Mouse (Mus musculus) forebrain, embryonic 11.5 days (tissue): ENCODE data around the gene Mrpl9. TPM values are rescaled to one million over a fixed set of nuclear protein-coding genes. Genes with fewer than 3 reads are reported as not detected.
A peak's percentile ranks its signal among the peaks of the same experiment; 100 is the strongest.

Experiments used
- ATAC-seq: fragments of 200-750 bp; cut with Nextera tagmentation; replicated peaks from 2 replicates; pipeline ENCODE4 v1.8.0; 2017; ENCODE audit warnings: moderate TSS enrichment; ENCODE audit not compliant: low FRiP score
- DNase-seq: peaks from one replicate; pipeline ENCODE4 v3.0.0-alpha.2; 2017; ENCODE audit warnings: low spot score
- H3K27ac ChIP-seq: fragments of 300-500 bp; sonication (generic); 2 replicates; pipeline ENCODE4 v1.5.1; 2014; ENCODE audit warnings: low read depth, low read length
- H3K27me3 ChIP-seq: fragments of 300-500 bp; sonication (generic); 2 replicates; pipeline ENCODE4 v1.6.1; 2014; ENCODE audit warnings: mild to moderate bottlenecking, low read length, mixed read lengths; ENCODE audit not compliant: control insufficient read depth, insufficient read depth
- H3K36me3 ChIP-seq: fragments of 300-500 bp; sonication (generic); 2 replicates; pipeline ENCODE4 v1.6.1; 2014; ENCODE audit warnings: mild to moderate bottlenecking, low read length, moderate library complexity, mixed read lengths; ENCODE audit not compliant: control insufficient read depth, insufficient read depth
- H3K4me1 ChIP-seq: fragments of 300-500 bp; sonication (generic); replicated peaks from 2 replicates; pipeline ENCODE4 v1.6.1; 2014; ENCODE audit warnings: low read length, mixed read lengths; ENCODE audit not compliant: control insufficient read depth, insufficient read depth
- H3K4me2 ChIP-seq: fragments of 300-500 bp; sonication (generic); 2 replicates; pipeline ENCODE4 v1.6.1; 2014; ENCODE audit warnings: low read depth, mild to moderate bottlenecking, low read length, moderate library complexity, mixed read lengths; ENCODE audit not compliant: severe bottlenecking
- H3K4me3 ChIP-seq: fragments of 300-500 bp; sonication (generic); 2 replicates; pipeline ENCODE4 v1.5.1; 2014; ENCODE audit warnings: low read depth, low read length
- H3K9ac ChIP-seq: fragments of 300-500 bp; sonication (generic); 2 replicates; pipeline ENCODE4 v1.6.1; 2014; ENCODE audit warnings: low read length
- H3K9me3 ChIP-seq: fragments of 300-500 bp; sonication (generic); 2 replicates; pipeline ENCODE4 v1.6.1; 2016; ENCODE audit warnings: low read length, mixed read lengths; ENCODE audit not compliant: control insufficient read depth
- WGBS: fragments of 180-500 bp; shearing (Covaris S2); extraction: QIAGEN DNeasy Blood & Tissue Kit; methylation state at CpG from one replicate; pipeline ENCODE4 v1.1.7; 2014; 5-methylcytosine and 5-hydroxymethylcytosine counted together
- polyA plus RNA-seq: library from polyadenylated mRNA; unstranded; fragments of >200 nt; fragmentation: Nextera tagmentation; extraction: Ambion mirVana; gene quantifications from 2 replicates; pipeline ENCODE4 v1.2.1, GENCODE M21; 2014

Gene Mrpl9
- polyA plus RNA-seq, 1 experiment from 2014 or later, result 67.0 TPM

DNA sequence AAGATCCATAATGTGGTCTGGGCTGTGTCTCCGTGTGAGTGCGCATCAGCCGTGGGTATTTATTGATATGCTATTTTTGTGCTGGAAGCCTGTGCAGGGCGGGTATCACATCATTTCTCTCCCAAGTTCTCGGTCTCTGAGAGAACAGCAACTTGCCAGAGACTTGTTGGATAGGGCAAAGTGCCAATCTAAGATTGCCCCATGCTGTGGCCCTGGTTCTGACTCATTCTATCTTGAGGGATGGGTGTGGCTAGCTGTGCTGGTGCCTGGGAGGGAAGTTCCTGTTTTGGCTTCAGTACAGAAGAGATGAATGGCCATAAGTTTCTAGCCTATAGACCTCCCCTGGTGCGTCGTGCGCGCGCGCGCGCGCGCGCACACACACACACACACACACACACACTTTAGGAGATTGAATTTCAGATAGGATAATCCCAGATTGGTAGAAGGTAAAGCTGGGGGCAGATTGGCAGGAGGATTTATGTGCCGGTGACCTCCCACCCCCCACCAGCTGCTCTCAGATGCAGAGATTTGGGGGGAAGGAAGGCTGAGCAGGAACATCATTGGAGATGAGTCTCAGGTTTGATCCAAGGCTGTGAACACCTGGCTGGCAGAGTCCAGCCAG lies 39.8 kb downstream of the Mrpl9 start:
- Histone ChIP-seq H3K9me3 (no peaks in the 10 kb centered on the region), H3K9ac (no peak overlapping the region), H3K36me3 (no peaks in the 10 kb centered on the region), H3K4me3 (no peak overlapping the region), H3K27ac (peak overlapping the region; percentile 69), H3K27me3 (no peaks in the 10 kb centered on the region; the same call in 1 of the 2 replicates), H3K4me1 (peaks cover 43% of the 10 kb centered on the region), H3K4me2 (no peak overlapping the region)
- no peak for ATAC-seq
- no peak for DNase-seq
- 85% methylated on average over 17 of the region's 17 CpGs for WGBS

DNA sequence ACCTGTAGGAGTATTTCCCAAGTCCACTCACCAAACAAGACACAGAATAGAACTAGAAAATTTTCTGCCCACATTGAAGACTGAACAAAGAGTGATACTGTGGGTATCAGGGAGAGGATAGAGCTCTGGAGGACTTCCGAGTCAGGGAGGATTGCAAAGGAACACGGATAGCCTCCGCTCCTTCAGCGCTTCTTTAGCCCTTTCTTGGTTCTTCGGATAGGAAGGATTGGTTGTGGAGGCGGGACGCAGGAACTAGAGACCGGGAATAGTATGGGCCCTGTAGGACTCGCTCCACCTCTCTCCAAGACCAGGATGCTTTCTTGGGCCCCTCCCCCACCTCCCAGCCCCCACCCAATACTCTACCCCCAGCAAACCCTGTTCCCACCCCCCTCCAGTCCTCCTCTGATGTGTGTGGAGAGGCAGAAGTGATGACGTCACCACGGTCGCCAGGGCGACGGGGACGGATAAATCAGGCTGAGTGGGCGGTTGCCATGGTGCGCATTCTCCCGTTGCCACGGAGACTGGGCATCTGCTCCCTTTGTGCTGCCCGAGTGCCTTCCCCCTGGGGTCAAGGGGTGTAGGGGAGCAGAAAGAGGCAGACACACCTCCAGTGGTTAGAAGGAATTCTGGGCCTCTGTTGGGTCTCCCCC lies 40.8 kb downstream of the Mrpl9 start:
- peak overlapping the region; percentile 46 for H3K4me2 ChIP-seq
- ATAC-seq (peak; percentile 94), DNase-seq (peak; percentile 97)
- H3K9ac ChIP-seq, result peak overlapping the region; percentile 35; the same call in 1 of the 2 replicates
- H3K27ac ChIP-seq, result peak overlapping the region; percentile 85
- H3K4me3 ChIP-seq, result peak overlapping the region; percentile 3; the same call in 1 of the 2 replicates
- H3K36me3 ChIP-seq, result no peaks in the 10 kb centered on the region
- 9% methylated on average over 20 of the region's 20 CpGs for WGBS
- no peaks in the 10 kb centered on the region for H3K9me3 ChIP-seq
- peaks cover 41% of the 10 kb centered on the region for H3K4me1 ChIP-seq
- no peaks in the 10 kb centered on the region; the same call in 1 of the 2 replicates for H3K27me3 ChIP-seq

DNA sequence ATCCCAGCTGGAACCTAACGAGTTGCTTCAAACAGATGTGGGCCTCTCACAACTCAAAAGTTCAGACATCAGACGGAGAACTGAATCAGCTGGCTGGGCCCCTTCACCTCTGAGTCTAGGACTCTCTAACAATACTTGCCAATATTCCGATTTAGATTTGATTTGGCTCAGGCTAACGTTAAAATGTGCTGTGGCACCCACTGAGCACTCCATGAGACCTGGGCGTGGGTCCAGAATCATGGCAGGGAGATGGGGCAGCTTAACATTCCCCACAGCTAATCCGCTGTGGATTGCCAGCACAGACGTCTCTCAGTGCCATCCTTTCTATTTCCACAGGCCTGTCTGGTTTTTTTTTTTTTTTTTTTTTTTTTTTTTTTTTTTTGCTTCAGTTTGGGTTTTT lies 42.8 kb downstream of the Mrpl9 start:
- 56% methylated on average over 7 of the region's 7 CpGs for WGBS
- H3K36me3 ChIP-seq, result no peaks in the 10 kb centered on the region
- peak overlapping the region; percentile 46 for H3K27ac ChIP-seq
- DNase-seq (no peak), ATAC-seq (no peak)
- no peak overlapping the region for H3K4me3 ChIP-seq
- no peaks in the 10 kb centered on the region for H3K9me3 ChIP-seq
- H3K4me2 ChIP-seq, result no peak overlapping the region
- no peak overlapping the region for H3K9ac ChIP-seq
- H3K4me1 ChIP-seq, result peaks cover 33% of the 10 kb centered on the region
- no peaks in the 10 kb centered on the region for H3K27me3 ChIP-seq

DNA sequence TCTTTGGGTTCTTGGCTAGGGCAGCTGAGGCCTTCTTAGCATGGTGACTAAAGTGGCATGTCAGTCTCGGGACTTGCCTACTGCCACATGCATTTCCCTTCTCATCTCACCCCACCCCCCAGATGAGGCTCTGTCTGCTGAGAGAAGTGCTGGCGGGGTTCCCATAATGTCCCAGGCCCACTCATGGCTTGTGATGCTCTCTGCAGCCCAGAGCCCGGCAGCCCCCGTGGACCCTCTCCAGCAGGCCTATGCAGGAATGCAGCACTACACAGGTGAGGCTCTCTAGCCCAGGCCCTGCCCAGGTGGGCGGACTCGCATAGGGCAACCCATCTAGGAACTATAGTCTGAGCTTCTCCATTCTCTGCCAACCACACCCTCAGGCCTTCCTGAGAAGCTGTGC lies 44.5 kb downstream of the Mrpl9 start:
- peaks cover 31% of the 10 kb centered on the region for H3K4me1 ChIP-seq
- DNase-seq (peak; percentile 52), ATAC-seq (no peak)
- no peak overlapping the region for H3K4me2 ChIP-seq
- H3K36me3 ChIP-seq, result no peaks in the 10 kb centered on the region; the same call in 1 of the 2 replicates
- WGBS, result 80% methylated on average over 6 of the region's 6 CpGs
- H3K27me3 ChIP-seq, result no peaks in the 10 kb centered on the region
- no peak overlapping the region for H3K27ac ChIP-seq
- H3K4me3 ChIP-seq, result no peak overlapping the region
- no peaks in the 10 kb centered on the region for H3K9me3 ChIP-seq
- H3K9ac ChIP-seq, result no peak overlapping the region

DNA sequence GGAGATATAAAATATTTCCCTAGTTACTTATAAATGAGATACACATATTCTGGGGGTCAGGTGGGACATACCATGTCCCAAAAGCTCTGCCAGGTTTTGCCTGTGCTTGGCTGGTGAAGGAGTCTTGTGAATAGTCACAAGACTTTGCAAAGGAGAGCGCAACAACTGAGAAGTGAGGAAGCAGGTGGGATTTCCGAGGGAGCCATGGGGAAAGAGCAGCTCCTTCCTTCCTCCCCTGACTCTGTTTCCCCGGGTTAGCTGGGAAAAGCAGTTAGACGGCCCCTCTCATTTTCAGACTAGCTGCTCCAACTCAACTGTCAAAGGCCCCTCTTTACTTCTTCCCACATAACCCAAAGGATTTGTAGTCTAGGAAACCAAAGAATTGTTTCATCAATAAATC lies 54.0 kb downstream of the Mrpl9 start:
- Histone ChIP-seq H3K36me3 (no peaks in the 10 kb centered on the region; the same call in 1 of the 2 replicates), H3K4me3 (no peak overlapping the region), H3K4me1 (no peaks in the 10 kb centered on the region), H3K4me2 (no peak overlapping the region), H3K27ac (no peak overlapping the region), H3K9ac (no peak overlapping the region), H3K27me3 (no peaks in the 10 kb centered on the region), H3K9me3 (no peaks in the 10 kb centered on the region)
- ATAC-seq, result no peak
- no peak for DNase-seq
- 81% methylated on average over 4 of the region's 4 CpGs for WGBS

Other genes with a start within 250 kb of the Mrpl9 start
- gene Gm5286, start 246.6 kb upstream of the Mrpl9 start, polyA plus RNA-seq, result not detected in 2 replicates
- gene Gm4778, start 179.3 kb upstream of the Mrpl9 start, polyA plus RNA-seq, result not detected in 2 replicates
- gene Them4, start 133.2 kb upstream of the Mrpl9 start, polyA plus RNA-seq, result 8.3 and 9.6 TPM in 2 replicates
- gene Them5, start 101.2 kb upstream of the Mrpl9 start, polyA plus RNA-seq, result 0.35 and 0.57 TPM in 2 replicates
- gene C2cd4d, start 80.9 kb upstream of the Mrpl9 start, polyA plus RNA-seq, result 0.94 and 2.1 TPM in 2 replicates
- gene Rorc, start 70.5 kb upstream of the Mrpl9 start, polyA plus RNA-seq, result 0.60 and 1.3 TPM in 2 replicates
- gene Lingo4, start 44.8 kb upstream of the Mrpl9 start, polyA plus RNA-seq, result 0.23 and 0.35 TPM in 2 replicates
- 55.0 and 57.5 TPM in 2 replicates for gene Tdrkh, start 30.0 kb upstream of the Mrpl9 start, polyA plus RNA-seq
- gene Oaz3, start 597 bp downstream of the Mrpl9 start, polyA plus RNA-seq, result 0.40 and 0.76 TPM in 2 replicates
- 137 and 149 TPM in 2 replicates for gene Celf3, start 35.0 kb downstream of the Mrpl9 start, polyA plus RNA-seq
- 12.8 and 15.5 TPM in 2 replicates for gene Riiad1, start 37.0 kb downstream of the Mrpl9 start, polyA plus RNA-seq
- 46.9 and 48.5 TPM in 2 replicates for gene Snx27, start 139.4 kb downstream of the Mrpl9 start, polyA plus RNA-seq
- gene Gm10972, start 199.8 kb downstream of the Mrpl9 start, polyA plus RNA-seq, result not detected in 2 replicates
- gene Tuft1, start 215.6 kb downstream of the Mrpl9 start, polyA plus RNA-seq, result 3.8 and 3.9 TPM in 2 replicates